Mouse (Mus musculus) limb, embryonic 12.5 days (tissue): ENCODE results near the gene Klf2. TPM values are rescaled to one million over a fixed set of nuclear protein-coding genes. Genes with fewer than 3 reads are reported as not detected.

ENCODE experiments used
- ATAC-seq: fragments of 200-750 bp; cut with Nextera tagmentation; 2 replicates; pipeline ENCODE4 v1.8.0; 2017; ENCODE audit warnings: low read depth, moderate TSS enrichment; ENCODE audit not compliant: insufficient number of reproducible peaks, insufficient read depth, low FRiP score, low TSS enrichment
- H3K27ac ChIP-seq: fragments of 300-500 bp; sonication (generic); 2 replicates; pipeline ENCODE4 v1.5.1; 2016; ENCODE audit warnings: mild to moderate bottlenecking, moderate library complexity
- H3K27me3 ChIP-seq: fragments of 300-500 bp; sonication (generic); 2 replicates; pipeline ENCODE4 v1.6.1; 2016; ENCODE audit warnings: mild to moderate bottlenecking, moderate library complexity
- H3K36me3 ChIP-seq: fragments of 300-500 bp; sonication (generic); 2 replicates; pipeline ENCODE4 v1.6.1; 2016; ENCODE audit warnings: mild to moderate bottlenecking, moderate library complexity
- H3K4me1 ChIP-seq: fragments of 300-500 bp; sonication (generic); replicated peaks from 2 replicates; pipeline ENCODE4 v1.6.1; 2016
- H3K4me2 ChIP-seq: fragments of 300-500 bp; sonication (generic); 2 replicates; pipeline ENCODE4 v1.6.1; 2016; ENCODE audit warnings: mild to moderate bottlenecking, moderate library complexity
- H3K4me3 ChIP-seq: fragments of 300-500 bp; sonication (generic); replicated peaks from 2 replicates; pipeline ENCODE4 v1.5.1; 2016; ENCODE audit warnings: mild to moderate bottlenecking
- H3K9ac ChIP-seq: fragments of 300-500 bp; sonication (generic); replicated peaks from 2 replicates; pipeline ENCODE4 v1.6.1; 2016; ENCODE audit warnings: mild to moderate bottlenecking, moderate library complexity
- H3K9me3 ChIP-seq: fragments of 300-500 bp; sonication (generic); 2 replicates; pipeline ENCODE4 v1.6.1; 2016; ENCODE audit warnings: mild to moderate bottlenecking, moderate library complexity
- WGBS: fragments of 180-500 bp; shearing (Covaris S2); methylation state at CpG from one replicate; pipeline ENCODE4 v1.1.7; 2016; 5-methylcytosine and 5-hydroxymethylcytosine counted together
- polyA plus RNA-seq: library from polyadenylated mRNA; unstranded; fragments of >200 nt; fragmentation: Nextera tagmentation; extraction: Ambion mirVana; gene quantifications from 2 replicates; pipeline ENCODE4 v1.2.1, GENCODE M21; 2016

The Klf2 gene
- polyA plus RNA-seq, 1 experiment from 2014 or later = 5.3 TPM

GRCm38 (mm10) chr8:72289051-72289450 lies 29.8 kb upstream of the Klf2 start:
- Histone ChIP-seq H3K9me3 (no peaks in the 10 kb centered on the region), H3K4me3 (no peak overlapping the region), H3K27me3 (no peaks in the 10 kb centered on the region; the same call in 1 of the 2 replicates), H3K36me3 (no peaks in the 10 kb centered on the region), H3K9ac (no peak overlapping the region), H3K4me2 (no peak overlapping the region), H3K4me1 (no peaks in the 10 kb centered on the region), H3K27ac (no peak overlapping the region)
- no peak for ATAC-seq

DNA sequence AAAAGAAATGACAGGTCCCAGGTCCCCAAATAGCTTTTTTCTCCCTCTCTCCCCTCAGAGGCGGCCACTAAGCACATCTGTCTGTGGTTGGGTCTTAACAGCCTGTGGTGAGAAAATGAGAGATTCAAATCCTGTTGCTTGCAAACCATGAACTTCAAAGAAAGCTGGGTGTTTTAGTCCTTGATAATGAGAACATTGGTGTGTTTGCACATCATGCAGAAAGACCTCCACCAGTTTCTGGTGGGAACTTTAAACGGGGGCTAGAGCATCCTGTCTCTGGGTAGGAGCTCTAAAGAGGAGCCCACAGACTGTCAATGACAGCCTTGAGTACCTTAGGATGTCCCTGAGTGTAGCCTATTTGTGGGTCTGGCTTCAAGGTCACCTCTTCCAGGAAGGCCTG lies 27.7 kb upstream of the Klf2 start:
- Histone ChIP-seq H3K27ac (no peak overlapping the region), H3K4me2 (no peak overlapping the region), H3K9me3 (no peaks in the 10 kb centered on the region), H3K36me3 (no peaks in the 10 kb centered on the region), H3K4me1 (peaks cover 6% of the 10 kb centered on the region; the same call in 1 of the 2 replicates), H3K4me3 (no peak overlapping the region), H3K27me3 (peaks cover 3% of the 10 kb centered on the region; the same call in 1 of the 2 replicates), H3K9ac (no peak overlapping the region)
- WGBS = 63% methylated on average over 2 of the region's 2 CpGs
- no peak for ATAC-seq

DNA sequence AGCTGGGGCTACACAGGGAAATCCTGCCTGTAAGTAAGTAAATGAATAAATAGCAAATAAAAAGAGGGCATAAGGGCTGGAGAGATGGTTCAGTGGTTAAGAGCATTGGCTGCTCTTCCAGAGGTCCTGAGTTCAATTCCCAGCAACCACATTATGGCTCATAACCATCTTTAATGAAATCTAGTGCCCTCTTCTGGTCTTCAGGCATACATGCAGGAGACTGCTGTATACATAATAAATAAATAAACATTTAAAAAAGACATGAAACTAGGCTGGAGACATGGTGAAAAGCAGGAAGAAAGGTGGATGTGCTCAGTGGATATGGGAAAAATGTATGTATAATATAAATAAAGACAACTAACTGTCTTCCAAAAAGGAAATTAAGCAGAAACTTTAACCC lies 25.5 kb upstream of the Klf2 start:
- Histone ChIP-seq H3K4me2 (no peak overlapping the region), H3K9me3 (no peaks in the 10 kb centered on the region), H3K36me3 (no peaks in the 10 kb centered on the region), H3K27ac (no peak overlapping the region), H3K4me1 (peaks cover 6% of the 10 kb centered on the region; the same call in 1 of the 2 replicates), H3K9ac (no peak overlapping the region), H3K27me3 (0 out of 2 replicates have a peak, but pooled peaks cover 3% of the 10 kb centered on the region), H3K4me3 (no peak overlapping the region)
- no peak for ATAC-seq

DNA sequence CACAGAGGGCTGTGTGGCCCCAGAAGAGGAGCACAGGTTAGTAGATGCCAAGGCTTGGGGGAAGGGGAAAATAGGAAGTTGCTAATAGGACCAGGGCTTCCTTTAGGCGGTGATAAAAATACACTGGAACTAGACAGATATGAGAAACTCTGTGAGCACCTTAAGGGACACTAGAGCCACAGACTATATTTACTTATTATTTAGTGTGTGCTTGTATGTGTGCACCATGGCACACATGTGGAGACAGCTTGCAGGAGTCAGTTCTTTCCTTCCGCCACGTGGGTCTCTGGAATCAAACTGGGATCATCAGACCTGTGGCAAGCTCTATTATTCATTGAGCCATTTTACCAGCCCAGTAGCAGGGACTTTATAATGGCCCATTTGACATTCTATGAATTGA lies 23.7 kb upstream of the Klf2 start:
- Histone ChIP-seq H3K27ac (peak overlapping the region; percentile 79), H3K9ac (no peak overlapping the region), H3K4me2 (0 out of 2 replicates have a peak overlapping the region, but pooled peaks have one; percentile 20), H3K27me3 (0 out of 2 replicates have a peak, but pooled peaks cover 3% of the 10 kb centered on the region), H3K9me3 (no peaks in the 10 kb centered on the region), H3K36me3 (no peaks in the 10 kb centered on the region), H3K4me1 (peaks cover 6% of the 10 kb centered on the region; the same call in 1 of the 2 replicates), H3K4me3 (no peak overlapping the region)
- no peak for ATAC-seq
- WGBS = 74% methylated on average over 3 of the region's 3 CpGs

DNA sequence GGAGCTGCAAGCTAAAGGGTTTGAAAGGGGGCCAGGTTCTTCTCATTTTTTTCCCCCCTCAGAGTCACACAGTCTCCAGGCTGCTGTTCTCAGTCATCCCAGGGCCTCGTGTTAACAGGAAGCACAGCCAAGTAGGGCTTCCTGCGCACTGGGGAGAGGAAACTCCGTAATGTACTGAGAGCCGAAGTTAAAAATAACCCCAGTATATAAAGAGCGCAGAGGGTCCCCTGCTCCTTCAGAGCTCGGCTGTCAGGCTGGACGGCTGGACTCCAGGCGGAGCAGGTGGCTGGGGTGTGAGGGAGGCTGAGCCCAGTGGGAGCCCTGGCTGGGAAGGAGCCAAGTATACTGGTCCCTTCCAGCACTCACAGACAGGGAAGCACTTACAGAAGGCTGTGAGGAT lies 23.2 kb upstream of the Klf2 start:
- 47% methylated on average over 8 of the region's 8 CpGs for WGBS
- Histone ChIP-seq H3K4me2 (peak overlapping the region; percentile 20; the same call in 1 of the 2 replicates), H3K4me1 (peaks cover 6% of the 10 kb centered on the region; the same call in 1 of the 2 replicates), H3K9me3 (no peaks in the 10 kb centered on the region), H3K4me3 (no peak overlapping the region), H3K36me3 (no peaks in the 10 kb centered on the region), H3K9ac (no peak overlapping the region), H3K27me3 (0 out of 2 replicates have a peak, but pooled peaks cover 3% of the 10 kb centered on the region), H3K27ac (peak overlapping the region; percentile 79)
- peak; percentile 57; the same call in 1 of the 2 replicates for ATAC-seq

DNA sequence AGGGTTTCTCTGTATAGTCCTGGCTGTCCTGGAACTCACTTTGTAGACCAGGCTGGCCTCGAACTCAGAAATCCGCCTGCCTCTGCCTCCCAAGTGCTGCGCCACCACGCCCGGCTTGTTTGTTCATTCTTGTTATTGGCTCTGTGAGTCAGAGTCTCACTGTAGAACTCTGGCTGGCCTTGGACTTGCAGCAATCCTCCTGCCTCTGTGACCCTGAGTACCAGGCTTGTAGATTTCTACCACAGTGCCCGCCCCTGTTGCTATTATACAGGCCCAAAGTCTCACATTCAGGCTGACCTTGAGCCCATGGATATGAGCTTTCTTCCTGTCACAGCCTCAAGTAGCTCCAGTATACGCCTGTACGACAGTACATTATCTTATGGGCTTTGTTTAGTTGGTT lies 22.3 kb upstream of the Klf2 start:
- no peaks in the 10 kb centered on the region for H3K36me3 ChIP-seq
- no peaks in the 10 kb centered on the region for H3K9me3 ChIP-seq
- no peak overlapping the region for H3K4me3 ChIP-seq
- peaks cover 6% of the 10 kb centered on the region; the same call in 1 of the 2 replicates for H3K4me1 ChIP-seq
- 90% methylated on average over 8 of the region's 8 CpGs for WGBS
- H3K4me2 ChIP-seq = no peak overlapping the region
- ATAC-seq = no peak
- H3K27ac ChIP-seq = no peak overlapping the region
- H3K9ac ChIP-seq = no peak overlapping the region
- 0 out of 2 replicates have a peak, but pooled peaks cover 3% of the 10 kb centered on the region for H3K27me3 ChIP-seq

DNA sequence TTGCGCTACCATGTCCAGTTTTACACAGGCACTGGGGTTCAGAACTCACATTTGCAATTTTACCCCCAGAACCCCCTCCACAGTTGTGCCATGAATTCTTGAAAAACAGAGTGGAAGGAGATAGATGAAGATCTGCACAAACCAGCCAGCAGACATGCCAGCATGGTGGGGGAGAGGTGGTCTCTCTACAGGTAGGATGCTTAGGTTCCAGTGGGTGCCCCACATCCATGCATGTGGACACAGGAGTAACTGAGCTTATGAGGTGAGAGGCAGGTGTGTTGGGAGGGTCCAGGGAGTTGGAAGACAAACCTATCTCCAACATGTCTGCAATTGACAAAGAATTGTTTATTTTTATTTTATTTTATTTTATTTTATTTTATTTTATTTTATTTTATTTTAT lies 19.9 kb upstream of the Klf2 start:
- H3K27ac ChIP-seq = no peak overlapping the region
- no peak overlapping the region for H3K4me3 ChIP-seq
- peaks cover 6% of the 10 kb centered on the region; the same call in 1 of the 2 replicates for H3K4me1 ChIP-seq
- ATAC-seq = no peak
- WGBS = 86% methylated on average over 1 of the region's 1 CpGs
- H3K9me3 ChIP-seq = no peaks in the 10 kb centered on the region
- no peaks in the 10 kb centered on the region for H3K36me3 ChIP-seq
- no peak overlapping the region for H3K9ac ChIP-seq
- H3K27me3 ChIP-seq = 0 out of 2 replicates have a peak, but pooled peaks cover 3% of the 10 kb centered on the region
- H3K4me2 ChIP-seq = no peak overlapping the region

GRCm38 (mm10) chr8:72300654-72301400 lies 18.0 kb upstream of the Klf2 start:
- no peak overlapping the region for H3K27ac ChIP-seq
- no peaks in the 10 kb centered on the region for H3K36me3 ChIP-seq
- no peak overlapping the region for H3K4me3 ChIP-seq
- H3K4me1 ChIP-seq = no peaks in the 10 kb centered on the region
- H3K27me3 ChIP-seq = no peaks in the 10 kb centered on the region
- H3K9me3 ChIP-seq = no peaks in the 10 kb centered on the region
- 79% methylated on average over 9 of the region's 9 CpGs for WGBS
- H3K9ac ChIP-seq = no peak overlapping the region
- no peak overlapping the region for H3K4me2 ChIP-seq
- no peak for ATAC-seq

GRCm38 (mm10) chr8:72301497-72301896 lies 17.3 kb upstream of the Klf2 start:
- Histone ChIP-seq H3K9ac (no peak overlapping the region), H3K4me3 (no peak overlapping the region), H3K4me1 (no peaks in the 10 kb centered on the region), H3K27ac (no peak overlapping the region), H3K9me3 (no peaks in the 10 kb centered on the region), H3K36me3 (no peaks in the 10 kb centered on the region), H3K4me2 (no peak overlapping the region), H3K27me3 (0 out of 2 replicates have a peak, but pooled peaks cover 2% of the 10 kb centered on the region)
- no peak for ATAC-seq
- 75% methylated on average over 5 of the region's 5 CpGs for WGBS

GRCm38 (mm10) chr8:72302986-72303612 lies 15.7 kb upstream of the Klf2 start:
- Histone ChIP-seq H3K4me3 (no peak overlapping the region), H3K4me2 (no peak overlapping the region), H3K4me1 (no peaks in the 10 kb centered on the region), H3K27me3 (0 out of 2 replicates have a peak, but pooled peaks cover 3% of the 10 kb centered on the region), H3K27ac (peak overlapping the region; percentile 76), H3K9ac (no peak overlapping the region), H3K36me3 (no peaks in the 10 kb centered on the region), H3K9me3 (no peaks in the 10 kb centered on the region)
- no peak for ATAC-seq
- 62% methylated on average over 8 of the region's 8 CpGs for WGBS

DNA sequence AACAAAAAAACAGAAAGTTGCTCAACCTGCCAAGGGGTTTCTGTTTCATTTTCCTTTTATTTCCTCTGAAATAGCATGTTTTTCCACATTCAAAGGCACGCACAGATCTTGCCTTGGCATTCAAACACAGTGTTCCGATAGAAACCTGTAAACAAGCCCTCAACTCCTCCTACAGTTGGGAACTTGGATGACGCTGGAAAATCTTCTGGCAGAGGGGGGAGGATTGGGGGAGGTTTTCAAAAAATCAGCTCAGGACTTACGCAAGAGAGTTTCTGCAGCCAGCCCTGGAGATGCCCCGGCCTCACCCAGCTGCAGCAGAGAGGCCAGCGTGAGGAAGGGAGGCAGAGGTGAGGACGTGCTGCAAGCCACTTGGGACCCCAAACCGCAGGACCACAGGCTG lies 15.2 kb upstream of the Klf2 start:
- H3K27me3 ChIP-seq = 0 out of 2 replicates have a peak, but pooled peaks cover 3% of the 10 kb centered on the region
- no peak overlapping the region for H3K4me2 ChIP-seq
- 0 out of 2 replicates have a peak overlapping the region, but pooled peaks have one; percentile 57 for H3K27ac ChIP-seq
- ATAC-seq = no peak
- WGBS = 53% methylated on average over 8 of the region's 8 CpGs
- H3K36me3 ChIP-seq = no peaks in the 10 kb centered on the region
- no peaks in the 10 kb centered on the region for H3K4me1 ChIP-seq
- H3K9ac ChIP-seq = no peak overlapping the region
- H3K4me3 ChIP-seq = no peak overlapping the region
- no peaks in the 10 kb centered on the region for H3K9me3 ChIP-seq
